Comparison of ENCODE assay signal across 14 mouse cellular contexts in the genomic region with DNA sequence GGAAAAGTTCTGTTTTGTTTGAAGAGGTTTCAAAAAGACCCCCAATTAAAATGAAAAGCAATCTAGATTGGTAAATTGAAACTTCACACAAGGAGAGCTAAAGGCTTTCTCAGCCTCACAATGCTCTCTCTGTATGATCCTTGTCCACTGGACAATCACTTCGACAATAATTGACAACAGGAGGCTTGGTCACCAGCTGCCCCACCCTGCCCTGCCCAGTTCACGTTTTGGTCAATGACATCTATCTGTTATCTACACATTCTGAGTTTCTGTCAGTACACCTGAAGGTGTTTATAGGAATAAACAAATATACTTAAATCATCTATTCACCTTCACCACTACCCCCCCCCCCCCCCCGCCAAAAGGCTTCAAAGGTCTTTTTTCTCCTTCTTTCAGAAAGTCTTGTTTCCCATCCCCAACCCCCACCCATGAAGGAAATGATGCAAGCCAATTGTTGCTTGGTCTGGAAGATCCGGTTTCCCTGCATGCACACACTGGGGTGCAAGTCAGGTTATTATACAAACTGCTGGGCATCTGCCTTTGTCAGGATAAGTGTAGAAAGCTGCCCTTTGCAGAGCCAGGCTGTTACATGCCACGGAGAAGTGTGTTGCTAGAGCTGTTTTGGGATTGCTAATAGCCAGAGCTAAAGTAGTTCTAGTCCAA. TPM values are rescaled to one million over a fixed set of nuclear protein-coding genes. Genes with fewer than 3 reads are reported as not detected.
A peak's percentile ranks its signal among the peaks of the same experiment; 100 is the strongest.
DNase-seq lines count a peak whose midpoint lies in the region; ATAC-seq and TF ChIP-seq lines count a peak whose summit lies in the region.
"Had no signal": no experiment of that assay in that cellular context is flagged by ENCODE, and none has a peak within 500 bp of the region (broad histone marks: within the 10 kb centered on the region; RNA-seq: fewer than 3 reads in every experiment).

No protein-coding gene starts in this region.

- no peak for TF ChIP-seq POLR2A in lung, adult 2 months (IDR thresholded peaks at IDR 0.05; ENCODE audit: borderline replicate concordance, extremely low read depth, low read depth, low read length)

- no peak for ATAC-seq in forebrain, embryonic 14.5 days
- no peak for ATAC-seq in lung, embryonic 14.5 days (ENCODE audit: insufficient read depth)
- ATAC-seq in intestine, postnatal 0 days, result peak; percentile 74
- ATAC-seq in stomach, embryonic 16.5 days (ENCODE audit: insufficient read depth, low FRiP score), result no peak
- ATAC-seq: activated CD4-positive, CD25-positive, alpha-beta regulatory T cell, adult 4 months; forebrain, postnatal 0 days; liver, embryonic 12.5 days had no signal

- 37% methylated on average over 5 of the region's 5 CpGs for WGBS in forebrain, embryonic 14.5 days
- WGBS in forebrain, embryonic 10.5 days, result 53% methylated on average over 5 of the region's 5 CpGs
- 35% methylated on average over 5 of the region's 5 CpGs for WGBS in lung, embryonic 14.5 days
- 28% methylated on average over 5 of the region's 5 CpGs for WGBS in lung, adult 2 months
- 16% methylated on average over 5 of the region's 5 CpGs for WGBS in intestine, postnatal 0 days
- 31% methylated on average over 4 of the region's 5 CpGs for WGBS in stomach, embryonic 16.5 days

- H3K4me3 ChIP-seq in forebrain, embryonic 14.5 days (ENCODE audit: low read depth, low read length), result no peak overlapping the region
- H3K4me3 ChIP-seq in forebrain, embryonic 10.5 days, result no peak overlapping the region
- H3K4me3 ChIP-seq in lung, embryonic 14.5 days (ENCODE audit: low read depth, low read length), result no peak overlapping the region
- H3K4me3 ChIP-seq in lung, adult 2 months (replicated peaks; ENCODE audit: extremely low read depth, low read depth, low read length), result no peak overlapping the region
- no peak overlapping the region for H3K4me3 ChIP-seq in intestine, postnatal 0 days (ENCODE audit: low read depth, low read length)
- no peak overlapping the region for H3K4me3 ChIP-seq in stomach, embryonic 16.5 days (replicated peaks; ENCODE audit: low read length)
- H3K4me3 ChIP-seq: liver, embryonic 12.5 days had no signal

- no peaks in the 10 kb centered on the region for H3K27me3 ChIP-seq in forebrain, embryonic 14.5 days (replicated peaks; ENCODE audit: control insufficient read depth, insufficient read depth, low read length)
- H3K27me3 ChIP-seq in forebrain, embryonic 10.5 days (ENCODE audit: poor library complexity, severe bottlenecking), result no peaks in the 10 kb centered on the region
- H3K27me3 ChIP-seq in lung, embryonic 14.5 days (ENCODE audit: insufficient read depth, low read length), result no peaks in the 10 kb centered on the region
- H3K27me3 ChIP-seq in intestine, postnatal 0 days (replicated peaks; ENCODE audit: control insufficient read depth, insufficient read depth, low read length), result no peaks in the 10 kb centered on the region
- H3K27me3 ChIP-seq in stomach, embryonic 16.5 days (ENCODE audit: control insufficient read depth, insufficient read depth, low read length), result no peaks in the 10 kb centered on the region
- H3K27me3 ChIP-seq: liver, embryonic 12.5 days had no signal

- H3K9me3 ChIP-seq in forebrain, embryonic 14.5 days (replicated peaks; ENCODE audit: control insufficient read depth, low read length), result no peaks in the 10 kb centered on the region
- no peaks in the 10 kb centered on the region for H3K9me3 ChIP-seq in forebrain, embryonic 10.5 days
- no peaks in the 10 kb centered on the region for H3K9me3 ChIP-seq in lung, embryonic 14.5 days (ENCODE audit: low read depth, low read length)
- H3K9me3 ChIP-seq in intestine, postnatal 0 days (ENCODE audit: control insufficient read depth), result no peaks in the 10 kb centered on the region
- no peaks in the 10 kb centered on the region for H3K9me3 ChIP-seq in stomach, embryonic 16.5 days (replicated peaks; ENCODE audit: control insufficient read depth, low read length)
- H3K9me3 ChIP-seq: liver, embryonic 12.5 days had no signal

- peak overlapping the region; percentile 21; the same call in 1 of the 2 replicates for H3K27ac ChIP-seq in forebrain, embryonic 14.5 days (ENCODE audit: low read depth, low read length)
- no peak overlapping the region for H3K27ac ChIP-seq in forebrain, embryonic 10.5 days
- 0 out of 2 replicates have a peak overlapping the region, but pooled peaks have one; percentile 36 for H3K27ac ChIP-seq in lung, embryonic 14.5 days (ENCODE audit: low read depth)
- no peak overlapping the region for H3K27ac ChIP-seq in intestine, postnatal 0 days (ENCODE audit: low read depth, low read length)
- H3K27ac ChIP-seq in stomach, embryonic 16.5 days (ENCODE audit: low read length), result peak overlapping the region; percentile 83
- H3K27ac ChIP-seq: liver, embryonic 12.5 days had no signal

- no peak overlapping the region for H3K4me2 ChIP-seq in forebrain, embryonic 14.5 days (ENCODE audit: low read length)
- no peak overlapping the region for H3K4me2 ChIP-seq in lung, embryonic 14.5 days
- H3K4me2 ChIP-seq in intestine, postnatal 0 days (replicated peaks; ENCODE audit: low read depth), result no peak overlapping the region
- H3K4me2 ChIP-seq in stomach, embryonic 16.5 days (ENCODE audit: low read depth, low read length), result no peak overlapping the region
- H3K4me2 ChIP-seq: liver, embryonic 12.5 days had no signal

- DNase-seq in forebrain, embryonic 14.5 days (ENCODE audit: low spot score), result no peak
- no peak for DNase-seq in forebrain, embryonic 10.5 days (ENCODE audit: extremely low spot score, low spot score)
- peak; percentile 32 for DNase-seq in lung, embryonic 14.5 days
- DNase-seq in lung, adult 2 months, result no peak
- no peak for DNase-seq in retina, postnatal 1 day
- DNase-seq in spleen, postnatal 10 days (ENCODE audit: low spot score in 2 of 2), result no peak
- DNase-seq: B cell, adult 2 months; forebrain, postnatal 0 days; kidney, adult 18-20 months; thymus, adult 18-20 months had no signal

- no peaks in the 10 kb centered on the region for H3K4me1 ChIP-seq in forebrain, embryonic 14.5 days (ENCODE audit: control insufficient read depth, insufficient read depth, low read length)
- peaks cover 12% of the 10 kb centered on the region for H3K4me1 ChIP-seq in forebrain, embryonic 10.5 days
- H3K4me1 ChIP-seq in lung, embryonic 14.5 days (ENCODE audit: insufficient read depth), result peaks cover 3% of the 10 kb centered on the region; the same call in 1 of the 2 replicates
- H3K4me1 ChIP-seq in lung, adult 2 months (ENCODE audit: control insufficient read depth, insufficient read depth, low read length), result no peaks in the 10 kb centered on the region; the same call in 1 of the 2 replicates
- 0 out of 2 replicates have a peak, but pooled peaks cover 3% of the 10 kb centered on the region for H3K4me1 ChIP-seq in intestine, postnatal 0 days (replicated peaks; ENCODE audit: control insufficient read depth, insufficient read depth, low read length)
- peaks cover 9% of the 10 kb centered on the region; the same call in 1 of the 2 replicates for H3K4me1 ChIP-seq in stomach, embryonic 16.5 days (ENCODE audit: control insufficient read depth, insufficient read depth, low read length)
- H3K4me1 ChIP-seq: liver, embryonic 12.5 days had no signal

- no peaks in the 10 kb centered on the region for H3K36me3 ChIP-seq in forebrain, embryonic 14.5 days (ENCODE audit: control insufficient read depth, insufficient read depth, low read length)
- H3K36me3 ChIP-seq in forebrain, embryonic 10.5 days (replicated peaks), result no peaks in the 10 kb centered on the region
- H3K36me3 ChIP-seq in lung, embryonic 14.5 days (ENCODE audit: insufficient read depth), result no peaks in the 10 kb centered on the region
- H3K36me3 ChIP-seq in intestine, postnatal 0 days (ENCODE audit: control insufficient read depth, insufficient read depth), result no peaks in the 10 kb centered on the region
- no peaks in the 10 kb centered on the region for H3K36me3 ChIP-seq in stomach, embryonic 16.5 days (ENCODE audit: control insufficient read depth, insufficient read depth, low read length)
- H3K36me3 ChIP-seq: liver, embryonic 12.5 days had no signal

- no peak overlapping the region for H3K9ac ChIP-seq in forebrain, embryonic 14.5 days (ENCODE audit: low read length)
- no peak overlapping the region for H3K9ac ChIP-seq in lung, embryonic 14.5 days
- H3K9ac ChIP-seq in intestine, postnatal 0 days (ENCODE audit: low read depth, low read length), result no peak overlapping the region
- H3K9ac ChIP-seq in stomach, embryonic 16.5 days (ENCODE audit: low read length), result peak overlapping the region; percentile 46; the same call in 1 of the 2 replicates
- H3K9ac ChIP-seq: forebrain, postnatal 0 days; liver, embryonic 12.5 days had no signal

- TF ChIP-seq CTCF in lung, embryonic 14.5 days (IDR thresholded peaks at IDR 0.05; ENCODE audit: low read depth), result no peak
- no peak for TF ChIP-seq CTCF in lung, adult 2 months (IDR thresholded peaks at IDR 0.05; ENCODE audit: insufficient read depth, low read length)
- no peak for TF ChIP-seq CTCF in intestine, postnatal 0 days (IDR thresholded peaks at IDR 0.05; ENCODE audit: low read depth)

RNA-seq across cellular contexts. Expression of a gene that starts 20.6 kb away (rescaled TPM):
- polyA plus RNA-seq in forebrain, embryonic 14.5 days (2014; fragmentation: Nextera tagmentation; extraction: Ambion mirVana), result 259 and 279 TPM in 2 replicates
- polyA plus RNA-seq in forebrain, embryonic 10.5 days (2016; fragmentation: Nextera tagmentation; extraction: Ambion mirVana), result 214 and 230 TPM in 2 replicates
- 201 and 215 TPM in 2 replicates for polyA plus RNA-seq in lung, embryonic 14.5 days (2014; fragmentation: Nextera tagmentation; extraction: Ambion mirVana)
- 18.4 and 44.2 TPM in 2 replicates for polyA plus RNA-seq in lung, adult 2 months (2012; rRNA removed)
- polyA plus RNA-seq in intestine, postnatal 0 days (2015; fragmentation: Nextera tagmentation; extraction: Ambion mirVana), result 192 and 194 TPM in 2 replicates
- 246 and 251 TPM in 2 replicates for polyA plus RNA-seq in stomach, embryonic 16.5 days (2015; fragmentation: Nextera tagmentation; extraction: Ambion mirVana)

Comparison
In these comparisons a context has a peak if more than half of its experiments do, and no peak if none do; other contexts are left out.
1. H3K27ac ChIP-seq: peak in forebrain, embryonic 14.5 days (single experiment), lung, embryonic 14.5 days (single experiment) and stomach, embryonic 16.5 days (single experiment); none in forebrain, embryonic 10.5 days (single experiment) and intestine, postnatal 0 days (single experiment).